Mouse (Mus musculus) urinary bladder, postnatal 36 days (tissue): ENCODE measurements at regions not wholly inside any gene's neighbourhood (a gene's known extent, or its start where the extent isn't known, plus 50 kb on each side); places are given as distances from the start of the nearest gene placed in this dataset.
A peak's percentile ranks its signal among the peaks of the same experiment; 100 is the strongest.
"Not testable (repeated sequence)": the region's sequence is repeated elsewhere in the genome, so short reads cannot be mapped to it uniquely, and the experiment has no call there.

Experiments
- DNase-seq, 2 experiments: peaks; one replicate each; pipeline ENCODE4 v3.0.0; 2022; ENCODE audit warnings: low spot score in 2 of 2, mixed read lengths in 1 of 2

DNA sequence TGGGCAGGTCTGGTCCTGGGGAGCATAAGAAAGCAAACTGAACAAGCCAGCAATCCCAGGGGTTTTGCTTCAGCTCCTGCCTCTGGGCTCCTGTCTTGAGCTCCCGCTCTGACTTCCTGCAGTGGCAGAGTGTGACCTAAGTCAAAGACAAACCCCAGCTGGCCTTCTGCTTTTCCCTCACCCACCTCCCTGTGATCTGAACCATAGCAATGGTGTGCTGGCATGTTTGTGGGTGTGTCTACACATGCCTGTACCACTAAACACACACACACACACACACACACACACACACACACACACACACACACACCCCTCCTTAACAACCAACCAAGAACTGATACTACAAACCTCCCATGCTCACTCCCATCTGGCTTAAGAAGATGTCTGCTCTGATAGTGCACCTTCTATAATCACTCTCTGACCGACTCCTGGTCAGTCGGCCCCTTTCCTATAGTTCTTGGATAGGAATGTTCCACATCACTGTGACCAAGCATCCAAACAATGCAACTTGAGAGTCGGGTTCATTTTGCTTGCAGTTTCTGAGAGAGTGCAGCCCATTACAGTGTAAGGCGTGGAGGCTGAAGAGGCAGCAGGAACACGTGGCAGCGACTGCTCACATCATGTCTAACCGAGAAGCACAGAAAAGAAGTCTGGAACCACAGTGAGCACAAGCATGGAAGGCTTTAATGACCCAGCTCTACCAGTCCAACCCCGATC, 134.4 kb downstream of the Tcp10c start:
- no peak for DNase-seq

DNA sequence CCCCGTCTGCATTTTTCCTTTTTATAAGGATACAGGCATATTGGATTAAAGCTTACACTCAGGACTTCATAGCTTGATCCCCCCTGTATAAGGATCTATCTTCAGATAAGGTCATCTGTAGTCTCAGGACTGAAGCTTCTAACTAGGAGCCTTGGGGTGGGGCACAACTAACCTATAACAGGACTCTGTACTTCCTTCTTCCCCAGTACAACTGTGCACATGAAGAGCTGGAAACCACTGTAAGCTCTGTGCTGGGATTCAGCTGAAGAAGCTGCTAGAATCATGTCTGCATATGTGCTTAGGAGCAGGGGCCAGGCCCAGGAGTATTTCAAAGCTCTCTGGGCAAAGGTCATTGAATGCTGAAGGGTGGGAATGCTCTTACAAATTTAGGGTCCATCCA, 137.9 kb downstream of the Tcp10c start:
- not testable (repeated sequence) for DNase-seq

DNA sequence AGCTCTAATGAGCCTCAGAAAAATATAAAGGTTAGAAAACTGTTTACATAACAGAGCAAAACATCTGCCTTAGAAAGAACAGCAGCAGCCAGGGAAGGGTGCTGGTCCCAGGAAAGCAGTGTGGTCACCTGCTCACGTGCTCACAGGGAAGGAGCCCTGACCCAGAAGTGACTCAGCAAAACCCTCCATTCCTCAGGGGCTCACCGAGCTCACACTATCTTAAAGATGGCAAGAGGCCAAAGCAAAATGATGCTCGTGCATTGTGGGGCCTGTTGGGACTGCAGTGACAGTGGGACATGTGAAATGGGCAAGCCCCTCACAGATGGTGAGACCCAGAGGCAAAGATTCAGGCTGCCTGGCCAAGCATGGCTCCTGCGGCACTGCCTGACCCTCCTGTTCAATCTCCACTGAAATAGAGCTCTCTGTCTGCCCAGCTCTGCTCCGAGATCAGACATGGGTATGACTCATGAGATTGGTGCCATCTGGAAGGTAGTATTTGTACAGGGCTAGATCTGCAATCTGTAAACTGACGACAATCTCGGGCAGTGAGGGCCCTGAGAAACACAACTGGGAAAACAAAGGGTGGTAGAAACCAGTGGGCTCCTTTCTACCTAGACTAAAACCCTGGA, 138.4 kb downstream of the Tcp10c start:
- DNase-seq, result not testable (repeated sequence)

DNA sequence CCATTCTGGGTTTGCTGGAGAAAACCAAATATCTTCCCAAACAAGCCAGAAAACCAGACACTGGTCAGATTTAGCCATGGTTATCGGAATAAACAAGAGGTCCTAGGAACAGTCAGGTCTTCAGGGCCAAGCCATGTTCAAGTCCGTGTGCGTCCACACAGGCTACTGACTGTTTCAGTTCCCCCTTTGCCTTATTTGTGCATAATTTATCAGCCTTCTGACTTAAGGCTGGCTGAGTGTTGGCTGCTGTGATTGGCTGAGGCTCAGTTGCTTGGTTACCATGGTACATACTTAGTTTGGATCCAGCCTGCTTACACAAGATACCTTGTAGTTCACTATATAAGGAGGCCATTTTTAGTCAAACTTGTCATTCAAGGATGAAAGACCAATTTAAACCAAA, 139.5 kb downstream of the Tcp10c start:
- DNase-seq, result not testable (repeated sequence)

DNA sequence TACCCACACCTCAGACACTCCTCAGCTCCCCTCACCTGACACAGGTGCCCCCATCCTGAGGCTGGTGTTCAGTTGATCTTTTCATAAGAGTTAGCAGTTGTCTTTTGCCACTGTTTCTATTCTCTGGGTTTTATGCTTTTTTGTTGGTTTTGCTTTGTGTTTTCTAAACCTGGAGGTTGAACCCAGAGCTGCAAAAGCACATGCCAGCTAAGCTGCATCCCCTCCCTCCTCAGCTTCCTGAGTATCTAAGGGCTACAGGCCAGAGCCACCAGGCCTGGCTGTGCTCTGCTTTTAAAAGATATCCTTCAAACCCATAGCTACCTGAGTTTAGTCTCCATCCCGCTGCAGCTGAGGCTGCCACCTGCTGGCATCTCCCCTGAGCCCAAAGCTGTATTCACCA, 140.1 kb downstream of the Tcp10c start:
- not testable (repeated sequence) for DNase-seq

DNA sequence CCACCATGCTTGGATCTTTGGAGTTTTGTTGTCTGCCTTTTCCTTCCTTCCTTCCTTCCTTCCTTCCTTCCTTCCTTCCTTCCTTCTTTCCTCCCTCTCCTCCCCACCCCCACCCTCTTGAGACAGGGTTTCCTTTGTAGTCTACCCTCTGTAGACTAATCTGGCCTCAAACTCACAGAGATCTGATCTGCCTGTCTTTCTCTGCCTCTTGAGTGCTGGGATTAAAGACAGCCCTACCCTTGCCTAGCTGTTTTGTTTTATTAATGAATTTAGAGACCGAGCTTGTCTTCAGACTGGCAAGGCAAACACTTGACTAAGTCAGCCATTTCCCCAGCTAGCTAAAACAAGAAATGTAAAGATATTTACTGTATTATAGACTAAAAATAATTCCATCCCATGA, 150.0 kb downstream of the Tcp10c start:
- not testable (repeated sequence) for DNase-seq

DNA sequence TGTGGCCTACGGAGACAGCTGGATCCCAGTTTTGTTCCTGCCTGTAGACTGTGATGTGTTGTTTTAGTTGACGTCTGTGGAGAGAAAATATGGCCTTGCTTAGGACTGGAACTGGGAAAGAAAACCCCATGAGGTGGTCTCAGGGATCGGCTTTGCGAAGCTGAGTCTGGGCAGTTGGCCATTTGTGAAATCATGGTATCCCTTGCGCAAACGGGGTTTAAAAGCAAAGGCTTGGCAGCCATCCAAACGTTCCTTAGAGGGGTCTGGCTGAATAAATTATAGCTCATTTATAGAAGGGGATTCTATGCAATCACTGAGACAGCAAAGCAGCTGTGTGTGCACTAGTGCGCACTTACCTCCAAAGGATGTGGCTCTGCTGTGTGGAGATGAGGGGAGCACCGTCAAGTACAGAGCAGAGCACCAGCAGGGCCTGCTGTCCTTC, 150.5 kb downstream of the Tcp10c start:
- DNase-seq, result peak in 1 of 2 experiments; percentile 31

DNA sequence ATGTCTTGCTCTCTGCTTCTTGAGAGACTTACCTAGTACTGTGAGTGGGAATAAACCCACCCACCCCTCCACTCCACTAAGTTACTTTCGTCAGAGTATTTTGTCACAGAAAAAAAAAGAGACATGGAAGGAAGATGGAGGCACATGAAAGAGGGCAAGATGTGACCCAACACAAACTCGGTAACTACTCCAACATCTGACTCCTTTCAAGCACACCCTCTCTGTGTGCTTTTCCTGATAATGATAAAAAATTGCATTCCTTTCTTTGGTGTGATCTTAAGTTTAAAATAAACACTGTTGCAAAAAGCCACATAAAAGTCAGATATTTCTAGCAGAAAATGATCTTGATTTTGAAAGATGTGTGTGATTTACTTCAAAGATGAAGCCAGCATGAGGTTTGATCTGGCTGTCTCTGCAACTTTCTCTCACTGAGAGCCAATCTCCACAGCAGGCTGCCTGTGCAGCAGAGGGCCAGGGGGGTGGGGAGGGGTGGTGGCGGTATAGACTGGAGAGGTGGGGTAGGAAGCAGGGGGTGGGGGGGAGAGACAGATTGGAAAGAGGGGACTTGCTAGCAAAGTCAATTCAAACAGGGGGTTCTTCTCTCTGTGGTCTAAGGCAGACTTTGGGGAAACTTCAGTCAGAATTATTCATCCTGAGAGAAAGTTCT, 153.2 kb downstream of the Tcp10c start:
- not testable (repeated sequence) for DNase-seq

DNA sequence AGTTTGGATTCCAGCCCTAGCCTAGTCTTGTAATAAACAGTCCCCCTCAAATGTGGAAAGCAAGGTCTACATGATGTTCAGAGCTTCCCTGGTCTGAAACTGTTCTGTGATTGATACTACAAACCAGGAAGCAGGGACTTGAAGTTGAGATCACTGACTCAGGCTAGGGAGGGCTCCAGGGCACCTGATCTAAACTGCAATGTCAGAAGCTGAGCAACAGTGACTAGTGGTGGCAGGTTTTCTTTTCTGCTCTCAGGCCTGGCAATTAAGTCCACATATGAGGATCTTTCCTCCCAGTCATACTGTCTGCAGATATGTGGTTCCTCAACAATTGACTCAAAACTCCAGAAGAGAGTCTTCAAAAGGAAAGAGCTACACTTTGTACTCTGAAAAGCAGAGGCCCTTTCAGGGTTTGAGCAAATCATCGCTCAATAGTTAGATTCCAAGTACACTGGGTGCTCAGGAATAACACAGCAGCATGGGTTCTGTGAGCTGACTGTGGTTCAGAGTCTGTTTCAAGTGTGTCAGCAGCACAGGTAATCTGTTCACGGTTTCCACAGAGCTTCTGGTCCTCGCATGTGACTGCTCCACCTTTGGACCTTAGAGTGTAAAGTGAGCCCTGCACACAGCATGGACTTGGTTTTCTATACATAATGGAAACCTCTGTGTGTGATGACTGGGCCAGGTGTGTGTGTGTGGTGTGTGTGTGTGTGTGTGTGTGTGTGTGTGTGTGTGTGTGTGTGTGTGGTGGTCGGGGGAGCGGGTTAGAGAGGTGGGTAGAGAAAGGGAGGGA, 165.2 kb downstream of the Tcp10c start:
- DNase-seq, result not testable (repeated sequence)

DNA sequence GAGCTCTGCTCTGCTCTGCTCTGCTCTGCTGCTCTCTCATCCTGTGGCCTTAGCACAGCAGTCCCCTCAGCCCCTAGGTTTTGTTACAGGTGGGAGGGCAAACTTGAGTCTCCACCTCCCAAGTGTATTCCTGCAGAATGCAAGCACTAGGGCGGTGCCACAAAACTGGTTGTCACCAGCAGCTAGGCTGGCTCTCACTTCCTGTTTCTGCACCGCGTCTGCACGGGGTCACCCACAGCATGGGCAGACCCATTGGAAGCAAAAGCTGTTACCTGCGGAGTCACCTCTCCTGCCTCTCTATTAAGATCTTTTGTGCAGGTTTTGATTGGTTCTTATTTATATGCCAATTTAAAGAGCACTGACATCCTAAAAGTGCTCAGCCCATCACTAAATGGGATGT, 178.2 kb downstream of the Tcp10c start:
- DNase-seq, result not testable (repeated sequence)

DNA sequence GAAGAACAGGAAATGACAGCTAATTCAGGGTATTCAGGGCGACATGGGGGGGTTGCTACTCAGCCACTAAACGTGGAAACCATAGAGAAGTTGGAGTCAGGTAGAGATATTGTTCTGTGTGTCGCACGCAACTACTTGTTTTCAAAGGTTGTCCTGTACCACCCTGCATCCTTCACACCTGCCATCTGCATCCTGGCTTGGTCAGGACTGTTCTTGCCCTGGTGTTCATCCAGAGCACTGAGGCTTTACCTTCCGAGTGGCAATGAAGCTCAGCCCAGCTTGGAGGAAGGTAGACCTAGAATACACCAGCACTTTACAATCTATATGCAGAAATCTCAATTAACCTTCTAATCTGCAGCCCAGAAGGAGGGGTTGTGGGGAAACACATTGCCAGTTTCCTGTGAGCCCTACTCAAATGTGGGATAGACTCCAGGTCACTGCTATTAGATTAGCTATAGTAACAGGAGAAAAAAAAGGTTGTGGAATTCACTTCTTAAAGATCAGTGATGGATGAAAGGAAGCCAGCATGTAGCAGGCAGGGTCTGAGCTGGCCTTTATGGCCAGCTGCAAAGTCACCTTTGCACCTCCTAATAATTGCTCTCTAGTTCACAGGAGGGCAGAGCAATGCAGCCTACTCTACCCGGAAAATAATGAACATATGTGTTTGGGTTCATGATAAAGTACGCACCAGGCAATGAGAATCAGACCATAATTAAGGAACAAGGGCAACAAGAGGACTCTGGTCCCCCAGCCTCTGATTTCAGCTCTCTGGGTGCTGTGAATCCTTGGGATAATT, 186.3 kb downstream of the Tcp10c start:
- DNase-seq, result no peak

DNA sequence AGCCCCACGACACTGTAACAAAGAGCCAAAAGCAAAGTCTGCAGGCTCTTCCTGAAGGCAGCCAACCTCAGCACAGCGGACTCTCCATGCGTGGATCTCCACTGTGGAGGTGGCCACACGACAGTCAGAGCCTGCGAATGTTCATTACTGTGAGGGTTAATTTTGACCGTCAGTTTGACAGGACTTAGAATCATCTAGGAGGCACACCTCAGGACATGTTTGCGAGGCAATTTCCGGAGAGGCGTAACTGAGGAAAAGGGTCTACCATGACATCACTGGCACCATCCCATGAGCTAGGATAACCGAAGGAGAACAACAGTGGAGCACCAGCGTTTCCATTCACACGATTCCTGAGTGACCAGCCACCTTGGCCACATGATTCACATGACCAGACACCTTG, 186.9 kb downstream of the Tcp10c start:
- no peak for DNase-seq

DNA sequence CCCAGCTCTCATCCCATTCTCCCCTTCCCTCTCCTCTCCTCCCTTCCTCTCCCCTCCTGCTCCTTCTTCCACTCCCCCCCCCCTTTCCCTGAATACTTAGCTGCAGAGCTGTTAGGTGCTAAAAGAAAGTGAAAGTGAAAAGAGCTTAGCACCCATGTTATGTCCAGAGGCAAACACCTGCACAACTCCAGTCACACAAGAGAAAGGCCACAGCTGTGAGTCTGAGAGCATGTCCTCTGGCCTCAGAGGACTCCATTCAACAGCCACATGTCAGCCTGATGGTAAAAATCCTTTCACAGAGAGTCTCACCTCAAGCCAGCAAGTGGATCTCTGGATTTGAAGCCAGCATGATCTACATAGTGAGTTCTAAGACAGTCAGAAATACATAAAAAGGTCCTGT, 187.9 kb downstream of the Tcp10c start:
- DNase-seq, result no peak

DNA sequence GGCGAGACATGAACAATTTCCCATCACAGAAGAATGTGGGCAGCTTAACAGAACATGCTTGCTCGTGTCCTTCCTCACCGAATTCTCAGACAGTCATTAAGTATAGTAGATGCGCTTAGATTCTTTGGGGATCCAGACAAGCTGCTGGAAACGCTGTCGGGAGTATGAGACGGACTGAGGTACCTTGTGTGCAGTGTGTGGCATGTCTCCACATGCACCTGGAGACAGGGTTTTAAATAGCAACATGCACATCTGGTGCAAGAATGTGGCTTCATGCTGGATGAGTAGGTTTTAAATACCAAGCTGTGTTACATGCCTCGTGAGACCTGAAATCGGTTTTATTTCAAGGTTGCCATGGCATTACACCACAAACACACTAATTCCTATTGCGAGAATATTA, 188.5 kb downstream of the Tcp10c start:
- DNase-seq, result no peak

DNA sequence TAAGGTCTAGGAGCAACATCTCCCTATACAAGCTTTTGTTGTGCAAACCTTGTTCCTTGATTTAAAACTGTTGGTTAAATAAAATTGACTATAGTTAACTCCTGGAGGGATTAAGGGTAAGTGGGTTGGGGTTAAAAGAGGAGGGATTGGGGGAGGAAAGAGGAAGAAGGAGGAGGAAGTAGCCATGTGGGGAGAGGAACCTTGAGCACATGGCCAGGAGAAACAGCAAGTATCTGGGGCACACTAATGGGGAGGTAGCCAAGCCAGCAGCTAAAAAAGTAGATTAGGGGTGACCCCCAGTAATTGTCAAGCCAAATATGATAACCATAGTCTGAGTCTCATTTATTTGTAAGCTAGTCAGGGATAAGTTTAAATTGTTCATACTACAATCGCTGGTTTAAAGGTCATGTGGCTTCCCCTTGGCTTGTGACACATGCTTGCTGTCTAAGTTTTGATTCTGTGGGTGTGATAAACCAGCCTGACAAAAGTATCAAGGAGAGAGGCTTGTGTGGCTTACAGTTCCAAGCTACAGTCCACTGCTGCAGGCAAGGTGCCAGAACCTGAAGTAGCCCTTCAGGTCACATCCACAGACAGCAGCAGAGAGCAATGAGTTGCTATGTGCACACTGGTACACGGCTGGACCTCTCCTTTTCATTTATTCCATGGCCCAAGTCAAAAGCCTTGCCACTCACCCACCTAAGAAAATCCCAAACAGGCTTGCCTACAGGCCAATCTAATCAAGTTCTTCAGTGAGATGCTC, 189.8 kb downstream of the Tcp10c start:
- DNase-seq, result no peak

DNA sequence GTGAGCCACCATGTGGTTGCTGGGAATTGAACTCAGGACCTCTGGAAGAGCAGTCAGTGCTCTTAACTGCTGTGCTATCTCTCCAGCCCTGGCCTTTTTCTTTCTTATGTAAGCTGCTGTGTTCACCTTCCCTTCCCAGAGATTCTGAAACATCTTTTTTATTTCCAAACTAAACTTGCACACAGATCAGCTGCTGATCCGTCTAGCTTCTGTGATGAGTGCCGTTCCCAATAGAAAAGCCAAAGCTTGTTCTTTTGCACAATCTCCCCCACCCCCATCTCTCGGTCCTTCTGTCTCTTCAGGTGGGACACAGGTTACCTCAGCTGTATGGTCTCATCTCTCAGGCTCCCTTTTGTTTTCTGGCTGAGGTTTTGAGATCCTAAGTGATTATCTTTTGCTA, 191.9 kb downstream of the Tcp10c start:
- DNase-seq, result no peak

DNA sequence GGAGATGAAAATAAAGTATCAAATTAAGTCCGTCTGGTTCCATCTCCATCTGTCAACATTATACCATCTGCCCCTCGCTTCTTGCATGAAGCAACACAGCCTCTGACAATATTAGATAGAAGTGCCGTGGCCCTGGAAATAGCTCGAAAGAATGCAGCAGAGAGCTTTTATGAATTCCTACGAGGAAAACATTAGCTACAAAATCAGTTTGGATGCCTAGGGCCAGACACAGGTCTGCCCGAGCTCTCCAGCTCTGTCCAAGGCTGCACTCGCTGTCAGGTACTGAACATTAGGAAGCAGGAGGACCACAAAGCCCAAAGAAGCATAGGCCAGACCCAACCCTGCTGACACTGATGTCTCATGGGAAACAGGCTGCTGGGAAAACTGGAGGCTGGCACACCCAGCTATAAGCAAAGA, 192.3 kb downstream of the Tcp10c start:
- no peak for DNase-seq

DNA sequence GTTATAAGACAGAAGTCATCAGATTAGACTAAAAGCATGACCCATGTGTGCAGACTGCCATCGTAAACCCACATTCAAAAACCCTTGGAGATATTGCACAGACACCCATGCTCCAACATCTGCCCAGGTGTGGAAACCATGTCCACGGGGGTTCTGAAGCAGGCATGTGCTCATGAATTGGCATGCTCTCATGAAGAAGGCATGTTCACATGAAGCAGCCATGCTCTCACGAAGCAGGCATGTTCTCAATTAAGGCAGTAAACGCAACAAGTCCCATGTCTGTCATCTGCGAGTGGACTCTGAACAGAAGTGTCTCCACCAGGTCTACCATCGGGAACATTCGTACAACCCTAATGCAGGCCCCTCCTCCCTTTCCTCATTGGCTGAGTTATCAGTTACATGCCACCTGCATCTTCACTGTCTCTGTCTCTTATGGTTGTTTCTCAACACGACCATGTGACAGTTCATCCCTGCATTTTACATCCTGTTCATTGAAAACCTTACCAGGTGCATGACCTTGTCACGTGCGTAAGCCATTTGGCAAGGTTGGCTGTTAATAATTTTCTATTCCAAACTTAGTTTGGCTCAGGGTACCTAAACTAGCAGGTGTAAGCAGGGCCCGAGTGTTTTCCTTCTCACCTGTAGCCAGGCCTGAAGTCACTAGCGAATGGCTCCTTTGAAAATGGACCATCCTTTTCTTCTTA, 193.4 kb downstream of the Tcp10c start:
- DNase-seq, result no peak

DNA sequence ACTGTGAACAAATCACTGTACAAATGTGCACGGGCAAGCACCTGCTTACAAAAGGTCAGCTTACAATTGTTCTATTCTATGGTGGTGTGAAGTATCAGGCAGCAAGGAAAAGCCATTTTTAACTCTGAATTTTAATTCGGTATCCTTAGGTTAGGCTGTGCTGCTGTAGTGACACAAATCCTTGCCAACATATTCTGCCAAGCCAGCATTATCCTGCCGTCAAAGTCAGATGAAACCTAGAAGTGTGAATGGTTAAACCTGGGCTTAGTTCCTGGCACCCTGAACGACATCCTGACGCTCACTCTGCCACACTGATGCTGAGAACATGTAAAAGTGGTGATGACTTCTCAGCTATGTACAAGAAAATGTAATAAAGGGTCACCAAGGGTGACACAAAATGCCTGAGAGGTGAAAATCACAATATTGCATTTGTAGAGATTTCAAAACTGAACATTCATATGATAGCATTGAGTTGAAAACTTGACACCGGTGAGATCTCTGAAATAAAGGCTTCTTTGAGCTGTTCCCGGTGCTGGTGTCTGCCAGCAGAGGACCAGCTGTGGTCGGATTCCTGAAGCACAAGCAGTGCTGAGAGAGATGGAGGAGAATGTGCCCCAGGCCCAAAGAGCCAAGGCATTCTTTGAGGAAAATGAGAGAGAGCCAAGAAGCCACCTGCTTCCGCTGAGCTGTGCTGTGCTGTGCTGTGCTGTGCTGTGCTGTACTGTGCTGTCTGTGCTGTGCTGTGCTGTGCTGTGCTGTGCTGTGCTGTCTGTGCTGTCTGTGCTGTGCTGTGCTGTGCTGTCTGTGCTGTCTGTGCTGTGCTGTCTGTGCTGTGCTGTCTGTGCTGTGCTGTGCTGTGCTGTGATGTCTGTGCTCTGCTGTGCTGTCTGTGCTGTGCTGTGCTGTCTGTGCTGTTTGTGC, 195.9 kb downstream of the Tcp10c start:
- DNase-seq, result no peak
